Mouse (Mus musculus): ENCODE results near the gene Aimp1.

Gene Aimp1

DNA sequence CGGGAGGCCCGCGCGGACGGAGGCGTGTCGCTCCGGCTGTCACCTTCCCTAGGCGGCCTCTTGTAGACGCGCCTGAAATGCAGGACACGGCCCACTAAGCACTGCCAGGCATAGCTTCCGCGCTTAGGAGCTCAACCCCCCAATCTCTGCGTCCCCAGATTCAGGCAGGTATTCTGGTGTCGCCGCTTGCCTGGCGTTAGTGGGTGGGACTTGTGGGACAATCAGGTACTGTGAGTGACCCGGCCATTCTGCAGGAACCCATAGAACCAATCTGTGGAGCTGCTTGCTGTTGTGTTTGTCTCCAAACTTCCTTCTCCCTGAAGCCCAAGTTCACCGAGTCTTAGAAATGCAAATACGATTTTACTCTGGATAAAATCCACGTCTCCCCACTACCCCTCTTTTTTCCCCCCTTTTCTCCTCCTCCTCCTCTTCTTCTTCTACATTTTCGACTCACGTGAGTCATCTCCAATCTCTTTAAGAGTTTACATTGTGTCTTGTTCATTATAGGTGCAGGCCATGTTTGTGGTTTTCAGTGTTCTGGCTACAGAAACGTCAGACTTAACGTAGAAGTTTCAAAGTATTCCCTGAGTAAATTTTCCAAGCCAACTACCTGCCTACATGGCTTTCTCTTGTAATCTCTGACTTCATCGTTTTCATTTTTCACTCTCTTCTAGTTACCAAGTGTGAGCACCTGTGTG, at the start of gene Aimp1:
TSS of gene Aimp1 (minus strand) at position 140 of the 698 bp plus-strand sequence.
- no peak for DNase-seq (ENCODE audit: low spot score in 2 of 2)

- no peak for DNase-seq (ENCODE audit: low spot score in 2 of 2)
Measured at GRCm38 (mm10) chr3:132724326-132724725, 40.2 kb upstream of the Aimp1 start.

DNA sequence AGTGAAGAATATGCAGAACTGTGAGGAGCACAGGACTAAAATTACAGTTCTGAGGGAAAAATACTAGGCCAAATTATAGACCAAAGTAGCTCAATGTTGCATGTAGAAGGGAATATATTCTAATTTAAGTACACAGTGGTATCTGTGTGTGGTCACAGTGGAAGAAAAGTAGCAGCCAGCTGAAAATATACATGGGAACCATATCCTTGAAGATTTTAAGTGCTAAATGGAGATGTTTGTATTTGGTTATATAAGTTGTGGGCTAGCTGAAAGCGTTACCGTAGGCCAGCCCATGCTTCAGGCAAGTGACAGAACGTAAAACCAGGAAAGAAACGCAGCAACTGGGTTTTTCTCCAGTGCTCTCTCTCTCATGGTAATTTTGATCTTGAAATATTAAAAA, 33.1 kb upstream of the Aimp1 start:
- no peak for DNase-seq (ENCODE audit: low spot score in 2 of 2)

DNA sequence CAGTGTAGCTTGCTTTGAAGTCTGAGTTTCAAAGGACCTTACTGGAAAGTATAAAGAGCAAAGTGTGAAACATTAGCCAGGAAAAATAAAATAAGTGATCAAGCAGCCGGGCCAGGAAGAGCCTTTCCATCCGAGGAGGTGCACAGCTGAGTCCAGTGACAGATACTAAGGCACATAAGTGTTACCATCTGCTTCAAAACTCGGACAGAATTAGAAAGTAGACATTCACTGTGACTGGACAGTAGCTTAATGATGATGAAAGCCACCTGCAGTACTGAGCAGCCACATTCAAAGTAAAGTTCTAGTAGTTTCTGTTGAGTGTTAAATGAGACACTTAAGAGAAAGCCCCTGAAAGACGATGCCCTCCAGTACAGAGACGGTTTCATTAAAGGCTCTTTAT, 29.7 kb upstream of the Aimp1 start:
- DNase-seq (ENCODE audit: low spot score in 2 of 2): no peak

DNA sequence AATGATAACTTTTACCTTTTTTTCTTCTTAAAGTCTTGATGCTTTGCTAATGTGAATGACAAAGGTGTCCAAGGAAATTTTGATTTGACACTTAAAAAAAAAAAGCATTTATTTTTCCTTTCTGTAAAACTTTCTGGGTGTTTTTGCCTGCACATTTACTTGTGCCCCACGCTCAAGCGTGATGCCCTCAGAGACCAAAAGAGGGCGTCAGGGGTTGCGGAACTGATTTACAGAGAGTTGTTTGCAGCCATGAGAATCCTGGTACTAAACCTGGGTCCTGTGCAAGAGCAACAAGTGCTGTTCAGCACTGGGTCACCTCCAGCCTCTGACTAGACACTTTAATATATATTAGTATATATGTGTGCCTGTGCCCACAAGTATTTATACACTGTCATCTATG, 22.8 kb upstream of the Aimp1 start:
- no peak for DNase-seq (ENCODE audit: low spot score in 2 of 2)

DNA sequence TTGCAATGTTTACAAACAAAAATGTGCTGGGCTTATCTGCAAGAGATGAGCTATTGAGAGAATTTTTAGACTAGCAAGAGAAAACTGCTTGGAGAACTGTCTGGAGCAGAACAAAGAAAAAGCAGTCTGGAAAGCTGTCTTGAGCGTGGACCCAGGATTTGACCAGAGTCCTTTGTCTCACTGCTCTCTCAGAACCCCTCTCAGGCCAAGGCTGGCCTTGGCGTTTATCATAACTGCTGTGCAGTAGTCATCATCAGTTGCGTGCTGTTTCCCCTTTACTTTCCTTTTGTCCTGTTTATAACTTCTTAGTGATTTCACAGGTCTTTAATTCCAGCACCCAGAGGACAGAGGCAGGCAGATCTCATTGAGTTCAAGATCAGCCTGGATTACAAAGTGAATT, 20.0 kb upstream of the Aimp1 start:
- DNase-seq (ENCODE audit: low spot score in 2 of 2): no peak

DNA sequence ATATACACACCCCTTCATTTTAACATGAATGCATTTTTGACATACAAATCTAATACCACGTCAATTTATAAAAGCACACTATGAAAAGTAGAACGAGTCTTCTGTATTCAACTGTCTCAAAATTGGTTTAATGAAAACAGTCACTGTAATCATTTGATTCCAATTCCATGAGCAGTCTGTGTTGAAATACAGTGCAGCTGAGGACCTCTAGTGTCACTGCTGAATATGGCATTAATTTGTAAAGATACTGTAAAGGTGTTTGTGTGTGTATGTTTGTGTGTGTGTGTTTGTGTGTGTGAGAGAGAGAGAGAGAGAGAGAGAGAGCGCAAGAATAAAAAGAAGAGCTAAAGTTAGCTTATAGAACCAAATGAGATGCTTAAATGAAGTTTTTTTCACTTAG, 17.2 kb upstream of the Aimp1 start:
- no peak for DNase-seq (ENCODE audit: low spot score in 2 of 2)

GRCm38 (mm10) chr3:132683447-132684230, 531 bp downstream of the Aimp1 start, which contains the start of gene Tbck:
TSS of gene Tbck (plus strand) at chr3:132684144.
- DNase-seq (ENCODE audit: low spot score in 2 of 2): peak; percentile 92 to 93

DNA sequence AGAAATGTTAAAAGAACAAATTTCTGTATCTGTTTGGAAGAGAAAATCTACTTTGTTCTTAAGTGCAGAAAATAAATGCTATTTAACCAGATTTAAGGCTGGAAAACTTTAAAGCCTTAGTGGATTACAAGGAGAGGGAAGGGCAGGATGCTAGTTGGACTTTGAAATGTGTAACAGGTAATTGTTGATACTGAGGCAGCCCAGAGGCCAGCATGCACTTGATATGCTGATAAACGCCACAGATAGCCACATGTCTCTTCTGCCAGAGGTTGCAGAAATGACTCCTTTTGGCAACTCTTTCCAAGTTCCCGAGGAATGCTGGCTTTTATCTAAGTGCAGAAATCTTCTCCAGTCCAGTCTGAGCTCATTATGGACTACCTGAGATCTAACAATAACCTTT, 6.7 kb downstream of the Aimp1 start:
- DNase-seq (ENCODE audit: low spot score in 2 of 2): no peak

DNA sequence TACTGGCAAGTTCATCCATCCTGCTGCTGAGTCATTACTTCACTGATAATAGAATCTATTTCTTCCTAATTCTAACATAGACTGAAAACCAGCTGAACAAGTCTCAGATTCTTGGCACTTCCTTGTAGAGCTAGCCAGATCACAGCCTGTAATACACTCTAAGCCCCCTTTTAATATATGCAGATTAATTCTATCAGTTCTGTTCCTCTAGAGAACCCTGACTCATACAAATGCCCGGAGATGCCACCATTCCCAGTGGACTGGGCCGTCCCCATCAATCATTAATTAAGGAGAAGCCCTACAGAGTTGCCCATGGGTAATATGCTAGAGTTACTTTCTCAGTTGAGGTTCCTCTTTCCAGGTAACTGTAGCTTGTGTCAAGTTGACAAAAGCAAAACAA, 28.2 kb downstream of the Aimp1 start:
- no peak for DNase-seq (ENCODE audit: low spot score in 2 of 2)

GRCm38 (mm10) chr3:132653959-132654358, 30.2 kb downstream of the Aimp1 start:
- no peak for DNase-seq (ENCODE audit: low spot score in 2 of 2)

- peak in 1 of 2 experiments; percentile 38 for DNase-seq (ENCODE audit: low spot score in 2 of 2)
Measured at GRCm38 (mm10) chr3:132651776-132652175, 32.4 kb downstream of the Aimp1 start.

- DNase-seq (ENCODE audit: low spot score in 2 of 2): no peak
Measured at GRCm38 (mm10) chr3:132650191-132650590, 34.0 kb downstream of the Aimp1 start.

GRCm38 (mm10) chr3:132649368-132649767, 34.8 kb downstream of the Aimp1 start:
- no peak for DNase-seq (ENCODE audit: low spot score in 2 of 2)

GRCm38 (mm10) chr3:132646814-132647213, 37.4 kb downstream of the Aimp1 start:
- no peak for DNase-seq (ENCODE audit: low spot score in 2 of 2)

DNA sequence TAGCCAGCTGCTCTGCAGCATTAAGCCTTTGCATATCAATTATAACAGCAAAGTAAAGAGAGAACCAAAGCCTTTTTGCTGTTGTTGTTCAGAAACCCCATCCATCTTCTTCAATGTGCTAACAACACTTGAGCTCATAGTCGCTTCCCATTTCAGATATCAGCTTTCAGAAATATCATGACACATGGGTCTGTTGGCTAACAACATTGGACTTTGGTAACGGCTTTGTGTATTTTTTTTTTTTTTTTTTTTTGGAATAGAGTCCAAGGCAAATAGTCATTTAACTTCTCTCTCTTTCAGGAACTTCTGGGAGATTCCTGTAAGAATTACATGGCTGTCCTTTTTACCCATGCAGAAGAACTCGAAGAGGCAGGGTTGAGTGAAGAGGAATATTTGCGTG, 40.1 kb downstream of the Aimp1 start:
- DNase-seq (ENCODE audit: low spot score in 2 of 2): no peak

GRCm38 (mm10) chr3:132637080-132637479, 47.1 kb downstream of the Aimp1 start:
- DNase-seq (ENCODE audit: low spot score in 2 of 2): no peak

DNA sequence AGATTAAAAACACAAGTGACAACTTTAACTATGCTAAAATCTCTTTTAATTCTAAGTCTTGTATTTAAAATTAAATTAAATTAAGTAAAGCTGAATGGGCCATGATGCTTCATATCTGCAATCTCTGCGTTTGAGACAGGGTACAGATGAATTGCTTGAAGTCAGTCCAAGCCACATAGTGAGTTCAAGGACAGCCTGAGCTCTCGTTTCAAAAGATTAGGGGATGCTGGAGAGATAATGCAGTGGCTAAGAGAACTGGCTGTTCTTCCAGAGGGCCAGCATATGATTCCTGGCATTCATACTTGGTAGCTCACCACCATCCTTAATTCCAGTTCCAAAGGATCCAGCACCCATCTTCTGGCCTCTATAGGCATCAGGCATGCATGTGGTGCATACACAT, 50.9 kb downstream of the Aimp1 start:
- DNase-seq (ENCODE audit: low spot score in 2 of 2): no peak

GRCm38 (mm10) chr3:132629601-132630239, 54.5 kb downstream of the Aimp1 start, which contains the start of gene Gimd1:
TSS of gene Gimd1 (plus strand) at chr3:132629820.
- DNase-seq (ENCODE audit: low spot score in 2 of 2): no peak

- DNase-seq (ENCODE audit: low spot score in 2 of 2): no peak
Measured at GRCm38 (mm10) chr3:132628741-132629140, 55.4 kb downstream of the Aimp1 start.

All from urinary bladder, adult 18-20 months (tissue).